Mouse (Mus musculus) ES-E14 (cell line): Measurements from ENCODE around the gene Gm10271.

Source experiments
- ZC3H11A ChIP-seq: IDR thresholded peaks from 2 replicates; pipeline ENCODE4 v1.6.1; 2012; ENCODE audit warnings: low read depth, mild to moderate bottlenecking, inconsistent platforms, low read length, borderline replicate concordance
- ZNF384 ChIP-seq: IDR thresholded peaks from 2 replicates; pipeline ENCODE4 v1.6.1; 2012; ENCODE audit warnings: low read depth, low read length, inconsistent platforms

DNA sequence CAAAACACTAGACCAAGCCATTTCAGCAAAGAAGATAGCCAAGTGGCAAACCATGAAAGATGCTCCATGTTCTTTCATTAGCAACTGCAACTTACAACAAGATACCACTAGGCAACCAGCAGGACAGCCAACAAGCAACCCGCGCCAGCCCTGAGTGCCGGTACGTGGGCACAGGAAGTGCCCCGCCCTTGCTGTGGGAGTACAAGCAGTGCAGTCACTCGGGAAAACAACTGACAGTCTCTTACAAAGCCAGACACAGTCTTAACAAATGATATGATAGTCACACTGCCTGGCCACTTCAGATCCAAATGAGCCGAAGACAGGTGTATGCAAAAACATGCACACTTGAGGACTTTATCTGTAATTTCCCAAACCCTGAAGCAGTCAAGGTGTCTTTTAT is 41.9 kb downstream of the Gm10271 start:
- TF ChIP-seq ZC3H11A (no peak), ZNF384 (no peak)
